Mouse (Mus musculus): ENCODE data around the gene Fhl2. TPM values are rescaled to one million over a fixed set of nuclear protein-coding genes. Genes with fewer than 3 reads are reported as not detected.

The Fhl2 gene
- polyA plus RNA-seq, 1 experiment from 2014 or later: 12.3 TPM

DNA sequence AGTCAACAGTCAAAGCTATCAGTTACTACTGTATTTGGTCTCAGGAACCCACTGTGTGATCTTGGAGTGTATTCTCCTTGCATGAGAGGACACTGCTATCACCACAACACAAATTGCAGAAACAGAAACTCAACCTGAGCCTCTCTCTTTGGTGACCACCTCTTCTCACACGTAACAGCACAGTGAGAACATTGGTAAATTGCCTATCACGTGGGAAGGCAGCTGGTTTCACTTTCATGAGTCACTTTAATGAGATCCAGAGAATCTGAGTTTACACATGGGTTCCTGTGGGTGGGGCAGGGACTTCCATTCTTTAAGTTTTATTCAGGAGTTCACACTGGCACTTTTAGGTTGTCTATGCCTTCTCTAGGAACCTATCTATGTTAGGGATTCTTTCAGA lies 27.4 kb upstream of the Fhl2 start:
- no peak for DNase-seq (ENCODE audit: low spot score)
- H3K4me1 ChIP-seq (ENCODE audit: control insufficient read depth, insufficient read depth, low read length): no peaks in the 10 kb centered on the region
- H3K27me3 ChIP-seq (ENCODE audit: control insufficient read depth, insufficient read depth, low read length): no peaks in the 10 kb centered on the region
- no peak overlapping the region for H3K4me3 ChIP-seq (ENCODE audit: low read depth, low read length)
- ATAC-seq (ENCODE audit: insufficient read depth, low FRiP score, low TSS enrichment): no peak
- H3K27ac ChIP-seq (ENCODE audit: low read depth, low read length): no peak overlapping the region
- H3K9me3 ChIP-seq (ENCODE audit: control insufficient read depth, low read length): no peaks in the 10 kb centered on the region
- H3K9ac ChIP-seq (ENCODE audit: low read length): no peak overlapping the region
- no peak overlapping the region for H3K4me2 ChIP-seq (ENCODE audit: low read depth)
- 61% methylated on average over 2 of the region's 2 CpGs for WGBS
- H3K36me3 ChIP-seq (ENCODE audit: control insufficient read depth, insufficient read depth, low read length): no peaks in the 10 kb centered on the region

DNA sequence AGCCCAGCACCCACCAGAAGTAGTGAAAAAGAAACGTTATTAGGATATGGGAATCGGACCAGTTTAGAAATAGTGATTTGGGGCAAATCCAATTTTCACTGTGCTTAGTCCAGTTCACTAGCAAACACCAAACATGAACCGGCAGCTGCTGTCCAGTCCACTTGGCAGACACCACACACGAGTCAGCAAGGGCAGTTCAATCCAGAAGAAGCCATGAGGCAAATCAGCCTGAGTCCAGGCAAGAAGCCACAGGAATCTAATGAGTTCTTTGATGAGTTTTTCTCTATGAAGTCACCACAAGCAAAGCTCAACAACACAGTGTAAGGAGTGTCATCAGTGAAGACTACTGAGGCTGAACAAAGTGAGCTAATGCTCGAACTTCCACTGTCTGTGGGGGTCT lies 26.3 kb upstream of the Fhl2 start:
- Histone ChIP-seq H3K27ac (ENCODE audit: low read depth, low read length) (no peak overlapping the region), H3K9me3 (ENCODE audit: control insufficient read depth, low read length) (no peaks in the 10 kb centered on the region), H3K27me3 (ENCODE audit: control insufficient read depth, insufficient read depth, low read length) (no peaks in the 10 kb centered on the region), H3K9ac (ENCODE audit: low read length) (no peak overlapping the region), H3K4me3 (ENCODE audit: low read depth, low read length) (no peak overlapping the region), H3K4me1 (ENCODE audit: control insufficient read depth, insufficient read depth, low read length) (no peaks in the 10 kb centered on the region), H3K4me2 (ENCODE audit: low read depth) (no peak overlapping the region), H3K36me3 (ENCODE audit: control insufficient read depth, insufficient read depth, low read length) (no peaks in the 10 kb centered on the region)
- ATAC-seq (ENCODE audit: insufficient read depth, low FRiP score, low TSS enrichment) (no peak), DNase-seq (ENCODE audit: low spot score) (no peak)
- WGBS: 91% methylated on average over 5 of the region's 5 CpGs

DNA sequence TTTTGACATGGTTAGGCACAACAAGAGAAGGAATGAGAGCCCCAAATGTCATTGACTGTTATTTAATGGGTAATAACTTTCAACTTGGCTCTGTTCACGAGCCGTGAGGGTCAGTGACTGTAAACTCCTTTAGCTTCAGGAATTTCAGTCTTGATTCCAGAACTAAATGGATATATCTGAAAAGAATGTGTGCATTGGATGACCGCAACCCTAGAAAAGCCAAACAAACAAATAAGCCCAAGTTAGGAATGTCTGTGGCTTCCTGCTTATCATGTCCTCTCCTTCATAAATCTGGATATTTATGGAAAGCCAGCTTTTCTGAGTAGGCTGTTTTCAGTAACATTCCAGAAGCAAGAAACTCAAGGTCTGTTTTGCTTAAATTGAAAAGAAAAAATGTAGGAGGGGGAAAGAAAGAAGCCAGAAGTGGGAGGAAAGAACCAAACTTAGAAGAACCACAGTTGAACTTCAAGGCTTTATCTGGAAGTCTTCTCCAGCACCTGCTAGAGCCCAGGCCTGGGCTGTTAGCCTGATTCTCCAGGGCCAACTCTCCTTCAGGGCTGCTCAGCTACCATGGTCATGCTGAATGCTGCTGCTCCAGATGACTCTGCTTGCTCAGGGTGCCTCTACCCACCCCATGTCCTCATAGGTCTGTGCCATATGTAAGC lies 21.4 kb upstream of the Fhl2 start:
- no peak overlapping the region for H3K4me3 ChIP-seq (ENCODE audit: low read depth, low read length)

DNA sequence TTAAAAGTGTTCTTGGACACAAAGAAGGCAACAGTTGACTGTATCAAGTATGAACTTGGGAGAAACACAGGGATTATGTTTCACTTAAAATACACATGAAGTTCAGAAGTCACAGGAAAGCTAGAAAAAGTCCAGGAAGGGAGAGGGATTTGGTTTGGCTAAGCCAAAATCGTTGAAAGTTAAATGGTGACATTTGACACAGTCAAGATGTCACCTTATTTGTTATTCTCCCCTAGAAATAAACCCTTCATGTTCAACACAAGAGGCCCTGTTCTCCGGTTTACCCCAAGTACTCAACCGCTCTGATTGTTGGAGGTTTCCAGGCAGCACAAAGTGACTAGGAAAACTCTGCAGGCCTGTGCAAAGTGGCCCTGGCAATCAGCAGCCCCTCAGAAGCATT lies 18.8 kb upstream of the Fhl2 start:
- 77% methylated on average over 3 of the region's 3 CpGs for WGBS

More for the DNA sequence above, 21.4 kb upstream of the Fhl2 start:
- H3K9ac ChIP-seq (ENCODE audit: low read length): no peak overlapping the region
- no peaks in the 10 kb centered on the region for H3K36me3 ChIP-seq (ENCODE audit: control insufficient read depth, insufficient read depth, low read length)
- no peak for DNase-seq (ENCODE audit: low spot score)
- H3K9me3 ChIP-seq (ENCODE audit: control insufficient read depth, low read length): no peaks in the 10 kb centered on the region
- no peaks in the 10 kb centered on the region for H3K27me3 ChIP-seq (ENCODE audit: control insufficient read depth, insufficient read depth, low read length)
- ATAC-seq (ENCODE audit: insufficient read depth, low FRiP score, low TSS enrichment): no peak
- H3K27ac ChIP-seq (ENCODE audit: low read depth, low read length): no peak overlapping the region
- no peak overlapping the region for H3K4me2 ChIP-seq (ENCODE audit: low read depth)
- 90% methylated on average over 3 of the region's 3 CpGs for WGBS
- no peaks in the 10 kb centered on the region for H3K4me1 ChIP-seq (ENCODE audit: control insufficient read depth, insufficient read depth, low read length)

DNA sequence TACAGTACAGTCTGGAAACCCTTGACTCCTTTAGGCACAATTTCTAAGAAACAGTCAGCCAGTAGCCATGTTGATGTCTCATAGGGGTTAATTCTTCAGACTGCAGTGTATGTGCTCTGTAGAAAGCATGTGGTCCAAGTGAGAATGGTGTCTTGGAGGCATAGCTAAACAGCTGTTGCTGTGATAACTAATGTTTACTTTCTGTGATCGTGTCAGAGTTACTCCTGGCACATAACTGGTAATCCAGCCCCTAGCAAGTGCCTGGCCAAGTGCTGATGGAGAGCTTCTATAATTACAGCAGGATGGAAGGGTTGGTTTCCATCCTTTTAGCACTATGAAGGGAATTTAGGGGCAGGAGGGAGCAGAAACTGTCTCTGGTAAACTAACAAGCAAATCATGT lies 14.5 kb upstream of the Fhl2 start:
- WGBS: 57% methylated on average over 1 of the region's 1 CpGs
- ATAC-seq (ENCODE audit: insufficient read depth, low FRiP score, low TSS enrichment) (no peak), DNase-seq (ENCODE audit: low spot score) (no peak)
- no peaks in the 10 kb centered on the region for H3K9me3 ChIP-seq (ENCODE audit: control insufficient read depth, low read length)
- no peak overlapping the region for H3K9ac ChIP-seq (ENCODE audit: low read length)
- H3K36me3 ChIP-seq (ENCODE audit: control insufficient read depth, insufficient read depth, low read length): no peaks in the 10 kb centered on the region
- no peak overlapping the region for H3K27ac ChIP-seq (ENCODE audit: low read depth, low read length)
- H3K4me3 ChIP-seq (ENCODE audit: low read depth, low read length): no peak overlapping the region
- H3K4me1 ChIP-seq (ENCODE audit: control insufficient read depth, insufficient read depth, low read length): no peaks in the 10 kb centered on the region
- H3K4me2 ChIP-seq (ENCODE audit: low read depth): no peak overlapping the region
- H3K27me3 ChIP-seq (ENCODE audit: control insufficient read depth, insufficient read depth, low read length): no peaks in the 10 kb centered on the region

More for the DNA sequence above, 18.8 kb upstream of the Fhl2 start:
- ATAC-seq (ENCODE audit: insufficient read depth, low FRiP score, low TSS enrichment) (no peak), DNase-seq (ENCODE audit: low spot score) (no peak)
- Histone ChIP-seq H3K4me1 (ENCODE audit: control insufficient read depth, insufficient read depth, low read length) (no peaks in the 10 kb centered on the region), H3K9ac (ENCODE audit: low read length) (no peak overlapping the region), H3K4me2 (ENCODE audit: low read depth) (no peak overlapping the region), H3K27me3 (ENCODE audit: control insufficient read depth, insufficient read depth, low read length) (no peaks in the 10 kb centered on the region), H3K27ac (ENCODE audit: low read depth, low read length) (no peak overlapping the region), H3K36me3 (ENCODE audit: control insufficient read depth, insufficient read depth, low read length) (no peaks in the 10 kb centered on the region), H3K9me3 (ENCODE audit: control insufficient read depth, low read length) (no peaks in the 10 kb centered on the region), H3K4me3 (ENCODE audit: low read depth, low read length) (no peak overlapping the region)

DNA sequence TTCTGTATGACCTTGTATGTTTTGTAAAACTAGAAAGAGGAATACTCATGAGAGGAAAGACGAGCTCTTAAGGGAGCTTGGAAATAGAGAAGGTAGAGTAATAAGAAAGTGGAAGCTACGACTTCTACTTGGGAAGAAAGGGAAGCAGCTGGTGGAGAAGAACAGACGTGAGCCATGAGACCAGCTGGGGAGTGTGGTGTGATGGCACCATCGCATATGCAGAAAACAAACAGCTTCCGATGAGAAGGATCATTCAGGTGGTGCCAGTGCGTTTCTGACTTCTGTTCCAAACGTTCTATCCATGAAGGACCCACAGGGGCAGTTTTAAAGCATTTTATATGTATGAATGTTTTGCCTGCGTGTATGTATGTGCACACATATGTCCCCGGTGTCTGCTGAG lies 13.5 kb upstream of the Fhl2 start:
- no peak for ATAC-seq (ENCODE audit: insufficient read depth, low FRiP score, low TSS enrichment)
- Histone ChIP-seq H3K4me1 (ENCODE audit: control insufficient read depth, insufficient read depth, low read length) (no peaks in the 10 kb centered on the region), H3K27ac (ENCODE audit: low read depth, low read length) (no peak overlapping the region), H3K9ac (ENCODE audit: low read length) (no peak overlapping the region), H3K27me3 (ENCODE audit: control insufficient read depth, insufficient read depth, low read length) (no peaks in the 10 kb centered on the region), H3K36me3 (ENCODE audit: control insufficient read depth, insufficient read depth, low read length) (no peaks in the 10 kb centered on the region), H3K4me2 (ENCODE audit: low read depth) (no peak overlapping the region), H3K9me3 (ENCODE audit: control insufficient read depth, low read length) (no peaks in the 10 kb centered on the region), H3K4me3 (ENCODE audit: low read depth, low read length) (no peak overlapping the region)
- DNase-seq (ENCODE audit: low spot score): no peak
- WGBS: 81% methylated on average over 9 of the region's 9 CpGs

DNA sequence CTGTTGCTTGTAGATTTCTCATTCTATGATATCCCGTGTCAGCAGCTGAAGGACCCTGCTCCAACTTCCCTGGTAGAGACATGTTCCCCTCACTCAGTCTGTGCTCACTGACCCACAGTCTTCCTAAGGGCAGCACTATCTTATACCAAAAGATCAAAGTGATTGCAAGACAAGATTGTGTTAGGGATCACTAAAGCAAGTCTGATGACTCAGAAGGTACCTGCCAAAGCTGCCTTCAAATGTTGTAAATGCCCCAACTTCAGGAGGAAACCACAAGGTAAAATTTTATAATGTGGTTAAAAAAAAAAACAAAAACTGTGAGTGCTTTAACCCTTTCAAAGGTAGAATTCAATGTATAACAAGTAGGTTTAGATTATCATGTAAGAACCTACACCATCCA lies 10.4 kb upstream of the Fhl2 start:
- DNase-seq (ENCODE audit: low spot score): no peak
- no peaks in the 10 kb centered on the region for H3K36me3 ChIP-seq (ENCODE audit: control insufficient read depth, insufficient read depth, low read length)
- no peaks in the 10 kb centered on the region for H3K4me1 ChIP-seq (ENCODE audit: control insufficient read depth, insufficient read depth, low read length)
- 88% methylated on average over 1 of the region's 1 CpGs for WGBS
- ATAC-seq (ENCODE audit: insufficient read depth, low FRiP score, low TSS enrichment): no peak
- H3K4me2 ChIP-seq (ENCODE audit: low read depth): no peak overlapping the region
- H3K27me3 ChIP-seq (ENCODE audit: control insufficient read depth, insufficient read depth, low read length): no peaks in the 10 kb centered on the region
- no peak overlapping the region for H3K27ac ChIP-seq (ENCODE audit: low read depth, low read length)
- no peaks in the 10 kb centered on the region for H3K9me3 ChIP-seq (ENCODE audit: control insufficient read depth, low read length)
- H3K4me3 ChIP-seq (ENCODE audit: low read depth, low read length): no peak overlapping the region
- no peak overlapping the region for H3K9ac ChIP-seq (ENCODE audit: low read length)

DNA sequence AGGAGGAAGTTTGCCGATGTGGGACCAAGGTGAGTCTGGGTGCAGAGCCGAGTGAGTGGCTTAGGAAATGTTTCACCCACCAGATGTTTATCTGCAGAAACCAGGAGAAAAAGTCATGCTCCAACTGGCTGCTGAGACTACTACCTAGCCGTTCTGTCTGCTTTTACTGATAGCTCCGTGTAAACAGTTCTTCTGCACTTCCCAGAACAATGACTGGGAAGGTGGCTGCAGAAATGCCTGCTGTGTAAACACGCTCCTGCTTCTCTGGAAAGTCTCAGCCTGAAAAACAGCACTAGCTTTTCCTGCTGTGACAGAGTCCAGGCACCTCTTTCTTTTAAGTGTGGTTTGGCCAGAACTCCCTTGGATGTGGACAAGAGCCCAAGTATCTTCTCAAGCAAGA lies 6.5 kb upstream of the Fhl2 start:
- 61% methylated on average over 5 of the region's 5 CpGs for WGBS
- Histone ChIP-seq H3K4me2 (ENCODE audit: low read depth) (no peak overlapping the region), H3K9me3 (ENCODE audit: control insufficient read depth, low read length) (no peaks in the 10 kb centered on the region), H3K4me3 (ENCODE audit: low read depth, low read length) (no peak overlapping the region), H3K9ac (ENCODE audit: low read length) (no peak overlapping the region), H3K27ac (ENCODE audit: low read depth, low read length) (no peak overlapping the region), H3K27me3 (ENCODE audit: control insufficient read depth, insufficient read depth, low read length) (no peaks in the 10 kb centered on the region), H3K36me3 (ENCODE audit: control insufficient read depth, insufficient read depth, low read length) (no peaks in the 10 kb centered on the region), H3K4me1 (ENCODE audit: control insufficient read depth, insufficient read depth, low read length) (no peaks in the 10 kb centered on the region)
- DNase-seq (ENCODE audit: low spot score) (no peak), ATAC-seq (ENCODE audit: insufficient read depth, low FRiP score, low TSS enrichment) (no peak)

DNA sequence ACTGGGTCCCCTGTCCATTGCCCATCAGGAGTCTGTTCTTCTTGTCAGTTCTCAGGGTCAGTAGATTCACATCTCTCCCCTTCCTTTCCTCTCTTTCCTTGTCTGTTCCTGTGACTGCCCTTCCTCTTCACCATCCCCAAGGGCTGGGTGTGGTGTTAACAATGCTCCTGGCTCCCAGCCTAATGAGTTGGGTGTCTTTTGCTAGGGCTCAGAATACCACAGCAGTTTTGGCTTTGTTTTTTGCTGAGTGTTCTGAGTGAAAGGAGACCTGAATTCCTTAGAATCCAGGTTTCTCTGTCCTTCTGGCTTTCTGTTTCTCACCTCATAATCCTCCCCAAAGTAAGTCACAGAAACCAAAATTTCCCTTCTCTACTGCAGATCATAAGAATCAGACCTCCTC lies 5.4 kb upstream of the Fhl2 start:
- no peak overlapping the region for H3K27ac ChIP-seq (ENCODE audit: low read depth, low read length)
- no peaks in the 10 kb centered on the region for H3K27me3 ChIP-seq (ENCODE audit: control insufficient read depth, insufficient read depth, low read length)
- H3K4me3 ChIP-seq (ENCODE audit: low read depth, low read length): no peak overlapping the region
- no peak overlapping the region for H3K4me2 ChIP-seq (ENCODE audit: low read depth)
- H3K36me3 ChIP-seq (ENCODE audit: control insufficient read depth, insufficient read depth, low read length): no peaks in the 10 kb centered on the region
- no peaks in the 10 kb centered on the region for H3K9me3 ChIP-seq (ENCODE audit: control insufficient read depth, low read length)
- H3K4me1 ChIP-seq (ENCODE audit: control insufficient read depth, insufficient read depth, low read length): no peaks in the 10 kb centered on the region
- ATAC-seq (ENCODE audit: insufficient read depth, low FRiP score, low TSS enrichment): no peak
- DNase-seq (ENCODE audit: low spot score): no peak
- no peak overlapping the region for H3K9ac ChIP-seq (ENCODE audit: low read length)

Data from neural tube, embryonic 11.5 days (tissue).